Mouse (Mus musculus): ENCODE data around the gene Spag7. TPM values are rescaled to one million over a fixed set of nuclear protein-coding genes. Genes with fewer than 3 reads are reported as not detected.
A peak's percentile ranks its signal among the peaks of the same experiment; 100 is the strongest.

The Spag7 gene
- polyA plus RNA-seq, 1 experiment from 2014 or later: 175 TPM

GRCm38 (mm10) chr11:70656456-70656927, 12.7 kb downstream of the Spag7 start:
- no peaks in the 10 kb centered on the region for H3K9me3 ChIP-seq
- H3K27me3 ChIP-seq (replicated peaks): no peaks in the 10 kb centered on the region
- H3K4me1 ChIP-seq: peaks cover 68% of the 10 kb centered on the region
- peak overlapping the region; percentile 94 for H3K4me2 ChIP-seq
- peak overlapping the region; percentile 100 for H3K9ac ChIP-seq
- peak overlapping the region; percentile 100 for H3K4me3 ChIP-seq
- ATAC-seq (ENCODE audit: extremely low read depth, insufficient number of reproducible peaks, low FRiP score, low TSS enrichment): no peak; the same call in 1 of the 2 replicates
- H3K27ac ChIP-seq (replicated peaks): peak overlapping the region; percentile 99
- peaks cover 41% of the 10 kb centered on the region for H3K36me3 ChIP-seq
- WGBS: 4% methylated on average over 16 of the region's 16 CpGs

GRCm38 (mm10) chr11:70655571-70656455, 13.4 kb downstream of the Spag7 start:
- H3K36me3 ChIP-seq: peaks cover 41% of the 10 kb centered on the region
- H3K4me2 ChIP-seq: peak overlapping the region; percentile 94
- under 1% methylated on average over 61 of the region's 61 CpGs for WGBS
- peak overlapping the region; percentile 100 for H3K4me3 ChIP-seq
- no peaks in the 10 kb centered on the region for H3K27me3 ChIP-seq (replicated peaks)
- no peak for ATAC-seq (ENCODE audit: extremely low read depth, insufficient number of reproducible peaks, low FRiP score, low TSS enrichment)
- H3K9ac ChIP-seq: peak overlapping the region; percentile 100
- no peaks in the 10 kb centered on the region for H3K9me3 ChIP-seq
- peaks cover 70% of the 10 kb centered on the region for H3K4me1 ChIP-seq
- peak overlapping the region; percentile 99 for H3K27ac ChIP-seq (replicated peaks)

- 0 out of 2 replicates have a peak, but pooled peaks have one; percentile 17 for ATAC-seq (ENCODE audit: extremely low read depth, insufficient number of reproducible peaks, low FRiP score, low TSS enrichment)
- peaks cover 42% of the 10 kb centered on the region for H3K36me3 ChIP-seq
- WGBS: under 1% methylated on average over 42 of the region's 48 CpGs
- no peaks in the 10 kb centered on the region for H3K9me3 ChIP-seq
- H3K4me2 ChIP-seq: peak overlapping the region; percentile 94
- peak overlapping the region; percentile 99 for H3K27ac ChIP-seq (replicated peaks)
- H3K9ac ChIP-seq: peak overlapping the region; percentile 100
- H3K27me3 ChIP-seq (replicated peaks): no peaks in the 10 kb centered on the region
- peak overlapping the region; percentile 100 for H3K4me3 ChIP-seq
- peaks cover 77% of the 10 kb centered on the region for H3K4me1 ChIP-seq
These were observed 14.2 kb downstream of the Spag7 start for GRCm38 (mm10) chr11:70654923-70655570.

GRCm38 (mm10) chr11:70654198-70654922, 14.9 kb downstream of the Spag7 start, which contains the start of gene Pfn1:
TSS of gene Pfn1 (minus strand) at chr11:70654644.
- peak within 1 kb of the TSS; percentile 100 for H3K4me3 ChIP-seq
- peak within 1 kb of the TSS; percentile 99 for H3K27ac ChIP-seq (replicated peaks)
- H3K36me3 ChIP-seq: peaks cover 42% of the 10 kb centered on the region
- H3K4me1 ChIP-seq: peaks cover 80% of the 10 kb centered on the region
- under 1% methylated on average over 60 of the region's 61 CpGs for WGBS
- H3K4me2 ChIP-seq: peak within 1 kb of the TSS; percentile 94
- no peaks in the 10 kb centered on the region for H3K27me3 ChIP-seq (replicated peaks)
- peak within 1 kb of the TSS; percentile 100 for H3K9ac ChIP-seq
- ATAC-seq (ENCODE audit: extremely low read depth, insufficient number of reproducible peaks, low FRiP score, low TSS enrichment): peak; percentile 22
- no peaks in the 10 kb centered on the region for H3K9me3 ChIP-seq

- Histone ChIP-seq H3K36me3 (peaks cover 47% of the 10 kb centered on the region), H3K27me3 (replicated peaks) (no peaks in the 10 kb centered on the region), H3K4me2 (peak overlapping the region; percentile 94), H3K4me3 (peak overlapping the region; percentile 100), H3K9ac (peak overlapping the region; percentile 100), H3K27ac (replicated peaks) (peak overlapping the region; percentile 99), H3K9me3 (no peaks in the 10 kb centered on the region), H3K4me1 (peaks cover 80% of the 10 kb centered on the region)
- under 1% methylated on average over 63 of the region's 63 CpGs for WGBS
- ATAC-seq (ENCODE audit: extremely low read depth, insufficient number of reproducible peaks, low FRiP score, low TSS enrichment): peak; percentile 26
These were observed 15.6 kb downstream of the Spag7 start for GRCm38 (mm10) chr11:70653345-70654197.

- Histone ChIP-seq H3K4me3 (peak overlapping the region; percentile 100), H3K9me3 (no peaks in the 10 kb centered on the region), H3K4me1 (peaks cover 80% of the 10 kb centered on the region), H3K27ac (replicated peaks) (peak overlapping the region; percentile 99), H3K4me2 (peak overlapping the region; percentile 94), H3K36me3 (peaks cover 47% of the 10 kb centered on the region), H3K27me3 (replicated peaks) (no peaks in the 10 kb centered on the region), H3K9ac (peak overlapping the region; percentile 100)
- no peak for ATAC-seq (ENCODE audit: extremely low read depth, insufficient number of reproducible peaks, low FRiP score, low TSS enrichment)
- WGBS: 38% methylated on average over 6 of the region's 6 CpGs
These were observed 16.3 kb downstream of the Spag7 start for GRCm38 (mm10) chr11:70652884-70653344.

GRCm38 (mm10) chr11:70652029-70652883, 17.0 kb downstream of the Spag7 start:
- Histone ChIP-seq H3K4me1 (peaks cover 75% of the 10 kb centered on the region), H3K9ac (peak overlapping the region; percentile 100), H3K4me2 (peak overlapping the region; percentile 94), H3K4me3 (peak overlapping the region; percentile 100), H3K36me3 (peaks cover 47% of the 10 kb centered on the region), H3K27me3 (replicated peaks) (no peaks in the 10 kb centered on the region), H3K27ac (replicated peaks) (peak overlapping the region; percentile 99), H3K9me3 (no peaks in the 10 kb centered on the region)
- 59% methylated on average over 12 of the region's 12 CpGs for WGBS
- no peak for ATAC-seq (ENCODE audit: extremely low read depth, insufficient number of reproducible peaks, low FRiP score, low TSS enrichment)

GRCm38 (mm10) chr11:70651391-70651790, 17.8 kb downstream of the Spag7 start:
- Histone ChIP-seq H3K9ac (peak overlapping the region; percentile 70; the same call in 1 of the 2 replicates), H3K27ac (replicated peaks) (peak overlapping the region; percentile 42), H3K27me3 (replicated peaks) (no peaks in the 10 kb centered on the region), H3K4me3 (peak overlapping the region; percentile 100), H3K4me1 (peaks cover 66% of the 10 kb centered on the region), H3K36me3 (peaks cover 47% of the 10 kb centered on the region), H3K9me3 (no peaks in the 10 kb centered on the region), H3K4me2 (peak overlapping the region; percentile 94)
- WGBS: 61% methylated on average over 2 of the region's 2 CpGs
- no peak for ATAC-seq (ENCODE audit: extremely low read depth, insufficient number of reproducible peaks, low FRiP score, low TSS enrichment)

- H3K36me3 ChIP-seq: peaks cover 50% of the 10 kb centered on the region
- no peaks in the 10 kb centered on the region for H3K9me3 ChIP-seq
- peak overlapping the region; percentile 94 for H3K4me2 ChIP-seq
- H3K9ac ChIP-seq: peak overlapping the region; percentile 70
- H3K27ac ChIP-seq (replicated peaks): peak overlapping the region; percentile 42
- H3K27me3 ChIP-seq (replicated peaks): no peaks in the 10 kb centered on the region
- no peak for ATAC-seq (ENCODE audit: extremely low read depth, insufficient number of reproducible peaks, low FRiP score, low TSS enrichment)
- peaks cover 66% of the 10 kb centered on the region for H3K4me1 ChIP-seq
- peak overlapping the region; percentile 100 for H3K4me3 ChIP-seq
- WGBS: 67% methylated on average over 12 of the region's 12 CpGs
These were observed 18.7 kb downstream of the Spag7 start for GRCm38 (mm10) chr11:70650322-70651175.
